Mouse (Mus musculus) megakaryocyte-erythroid progenitor cell, adult 5-6 weeks (primary cell): ENCODE measurements at regions not wholly inside any gene's neighbourhood (a gene's known extent, or its start where the extent isn't known, plus 50 kb on each side); places are given as distances from the start of the nearest gene placed in this dataset.

Experiments
- ATAC-seq: replicated peaks from 2 replicates; pipeline ENCODE4 v1.8.0; 2016; ENCODE audit warnings: mild to moderate bottlenecking, inconsistent platforms; ENCODE audit not compliant: severe bottlenecking, poor library complexity, low FRiP score, low TSS enrichment

DNA sequence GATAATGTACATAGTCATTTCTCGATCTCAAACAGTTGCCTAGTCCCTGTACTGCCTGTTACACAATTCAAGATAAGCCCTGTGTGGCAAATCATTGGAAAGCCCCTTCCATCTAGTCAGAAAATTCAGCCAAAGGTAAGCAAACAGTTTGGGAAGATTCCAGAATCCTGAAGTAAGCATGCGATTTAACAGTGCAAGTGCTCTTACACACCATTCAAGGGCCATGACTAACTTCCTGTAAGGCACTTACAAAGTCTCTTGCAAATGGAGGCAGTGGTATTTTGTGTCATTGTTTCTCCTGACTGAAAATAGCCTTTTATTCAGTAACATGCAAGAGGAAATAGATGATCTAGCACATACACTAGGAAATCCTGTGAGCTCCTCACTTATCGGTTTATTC lies 777.9 kb downstream of the Gsdmc2 start:
- ATAC-seq = no peak

DNA sequence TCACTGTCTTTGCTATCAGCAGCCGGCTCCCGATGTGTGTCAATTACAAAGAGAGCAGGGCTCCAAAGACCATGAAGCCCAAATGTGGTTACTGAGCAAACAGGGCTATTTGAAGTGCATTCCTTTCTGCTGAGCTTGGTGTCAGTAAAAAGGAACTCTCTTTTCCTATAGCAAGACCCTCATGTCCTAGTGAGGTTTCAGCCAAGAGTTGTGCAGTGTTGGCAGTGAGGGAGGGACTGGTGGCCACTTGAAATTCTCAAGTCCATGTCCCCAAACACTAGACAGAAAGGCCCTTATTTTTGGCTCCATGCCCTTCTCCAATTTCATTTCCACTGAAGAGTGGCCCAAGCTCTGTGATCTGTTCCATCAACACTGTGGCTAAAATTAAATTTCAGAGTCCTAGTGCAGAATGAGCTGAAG lies 778.9 kb downstream of the Gsdmc2 start:
- no peak for ATAC-seq

DNA sequence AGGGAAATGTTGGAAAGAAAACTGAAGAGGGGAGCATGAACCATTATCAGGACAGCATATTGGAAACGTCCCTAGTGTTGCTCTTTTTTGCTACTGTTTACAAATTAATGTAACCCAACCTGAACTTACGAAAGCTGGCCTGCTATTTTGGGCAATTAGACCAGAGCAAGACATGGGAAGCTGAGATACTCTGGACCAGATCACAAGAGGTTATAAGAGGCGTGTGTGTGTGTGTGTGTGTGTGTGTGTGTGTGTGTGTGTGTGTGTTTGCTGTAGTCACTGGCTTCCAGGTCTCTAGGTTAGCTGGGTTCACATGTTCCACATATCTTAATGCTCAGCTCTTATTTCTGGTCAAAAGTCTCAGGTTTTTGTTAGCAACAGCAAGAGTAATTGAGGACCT lies 783.1 kb downstream of the Gsdmc2 start:
- no peak for ATAC-seq

DNA sequence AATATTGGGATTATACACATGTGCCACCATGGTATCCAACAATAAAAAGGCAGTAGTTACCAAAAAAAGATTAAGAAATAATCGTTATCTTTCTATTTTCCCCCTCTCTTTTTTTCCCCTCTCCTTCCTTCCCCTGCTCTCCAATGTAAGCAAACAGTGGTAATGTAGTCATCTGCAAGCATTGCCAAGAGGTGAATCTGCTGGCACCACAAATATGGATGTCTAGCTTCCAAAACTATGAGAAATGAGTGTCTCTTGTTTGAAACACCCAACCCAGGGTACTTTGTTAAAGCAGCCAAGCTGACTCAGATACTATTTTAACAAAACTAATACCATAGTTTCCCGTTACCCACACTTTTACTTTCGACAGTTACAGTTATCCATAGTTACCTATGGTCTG lies 784.2 kb downstream of the Gsdmc2 start:
- ATAC-seq = no peak

DNA sequence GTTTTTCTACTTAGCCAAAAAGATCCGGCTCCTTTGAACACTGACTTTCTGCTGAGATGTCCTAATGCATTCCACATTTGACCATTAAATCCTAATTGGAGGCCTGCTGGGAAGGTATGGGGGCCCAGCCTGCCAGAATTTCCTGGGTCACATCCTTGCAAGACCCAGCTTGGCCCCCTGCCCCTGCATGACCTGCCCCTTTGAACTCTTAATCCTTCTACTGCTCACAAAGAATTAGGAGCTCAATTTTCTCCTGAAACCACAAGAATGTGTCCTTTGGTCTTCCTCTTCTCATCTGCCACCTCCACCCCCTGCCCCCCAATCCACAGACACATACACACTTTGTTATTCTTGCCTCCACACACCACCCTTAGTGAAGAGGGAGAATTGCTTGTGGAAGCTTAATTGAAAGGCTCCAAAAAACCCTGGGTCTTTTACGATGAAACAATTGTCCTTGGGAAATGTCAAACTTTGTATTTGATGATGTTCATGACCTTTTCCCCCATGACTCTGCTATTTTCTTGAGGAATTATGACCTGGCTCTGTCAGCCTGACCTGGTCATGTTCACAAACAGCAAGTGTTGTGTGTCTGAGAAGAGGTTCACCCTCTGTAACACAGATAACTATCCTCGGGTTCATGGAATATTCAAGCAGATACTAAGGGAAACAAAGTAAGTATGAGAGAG lies 792.3 kb downstream of the Gsdmc2 start:
- no peak for ATAC-seq

DNA sequence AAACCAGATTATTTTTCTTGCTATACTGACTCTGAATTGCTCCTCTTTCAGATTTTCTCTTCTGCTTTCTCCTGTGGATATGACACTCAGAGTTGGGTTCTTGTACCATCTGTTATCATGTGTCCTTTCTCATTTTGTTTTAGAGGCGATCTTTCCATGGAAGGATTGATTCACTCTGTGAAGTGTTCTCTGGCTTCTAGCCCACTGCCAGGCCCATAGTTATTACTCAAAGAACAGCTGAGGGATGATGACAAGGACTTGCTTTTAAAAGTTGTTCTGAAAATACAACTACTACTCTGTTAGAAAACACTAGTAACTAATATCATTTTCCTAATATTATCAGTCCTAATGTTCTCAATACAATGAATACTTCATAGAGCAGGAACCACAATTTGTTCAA lies 794.9 kb downstream of the Gsdmc2 start:
- no peak for ATAC-seq

DNA sequence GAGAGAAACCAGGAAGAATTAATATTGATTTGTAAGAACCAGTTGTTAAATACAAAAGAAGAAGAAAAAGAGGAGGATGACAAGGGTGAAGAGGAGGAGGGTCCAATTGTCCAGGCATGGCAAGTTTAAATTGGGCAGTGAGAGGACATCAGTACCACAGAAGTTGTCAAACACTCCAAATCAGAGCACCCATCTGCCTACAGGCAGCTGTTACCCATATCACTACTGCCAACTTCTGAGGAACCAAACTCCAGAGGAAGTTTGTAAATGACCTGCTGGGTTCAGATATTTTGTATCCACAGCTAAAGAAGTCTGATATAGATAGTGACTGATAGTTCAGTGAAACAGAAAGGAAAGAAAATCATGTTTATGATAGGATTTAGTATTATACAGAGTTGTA lies 802.6 kb downstream of the Gsdmc2 start:
- ATAC-seq = no peak

DNA sequence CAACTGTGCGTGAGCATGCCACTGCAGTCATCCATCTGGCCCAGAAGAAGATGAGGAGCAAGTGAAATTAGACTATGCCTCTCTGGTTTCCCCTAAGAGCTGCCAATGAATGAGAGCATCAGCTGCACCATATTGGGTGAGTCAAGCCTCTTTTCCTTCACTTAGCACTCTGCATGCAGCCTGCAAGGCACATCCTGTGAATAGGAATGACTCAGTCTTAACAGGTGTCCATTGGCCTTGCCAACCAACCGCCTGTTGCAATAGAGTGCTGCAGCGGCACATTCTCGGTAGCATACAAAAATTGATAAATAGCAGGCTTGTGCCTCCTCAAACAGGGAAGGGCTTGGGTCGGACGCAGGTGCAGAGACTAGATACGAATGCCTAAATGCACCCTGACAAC lies 808.7 kb downstream of the Gsdmc2 start:
- ATAC-seq = no peak

DNA sequence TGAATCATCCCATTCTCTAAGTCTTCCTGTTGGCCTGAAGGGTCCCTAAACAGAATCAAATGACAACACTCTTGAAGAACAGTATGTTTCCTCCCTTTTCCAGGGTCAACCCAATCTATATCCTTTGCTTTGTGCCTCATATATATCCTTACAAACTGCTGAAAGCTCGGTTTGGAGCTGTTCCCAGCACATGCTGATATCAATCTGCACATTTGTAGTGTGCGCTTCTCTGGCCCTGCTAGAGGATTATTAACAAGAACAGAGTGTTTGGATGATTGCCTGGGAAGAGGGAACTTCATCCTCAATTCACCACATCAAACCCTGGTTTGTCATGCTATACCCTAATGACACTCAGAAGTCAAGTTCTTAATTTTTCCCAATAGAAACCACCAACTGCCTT lies 824.2 kb downstream of the Gsdmc2 start:
- no peak for ATAC-seq

DNA sequence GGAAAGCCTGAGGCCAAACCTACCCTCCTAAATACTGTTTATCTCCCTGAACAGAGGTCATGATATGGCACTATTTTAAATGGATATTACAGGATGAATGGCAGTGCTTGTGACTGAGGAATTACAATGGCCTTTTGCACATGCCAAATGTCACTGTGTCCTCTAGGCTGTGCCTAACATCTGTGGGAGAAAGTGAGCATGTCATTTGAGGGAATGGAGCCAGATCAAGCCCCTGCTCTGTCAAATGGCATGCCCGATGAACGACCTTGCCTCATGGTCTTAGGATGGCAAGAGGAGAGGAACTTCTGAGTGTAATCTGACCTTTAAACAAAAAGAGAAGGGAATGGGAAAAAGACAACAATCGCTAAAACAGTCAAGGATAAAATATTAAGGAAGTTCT lies 827.0 kb downstream of the Gsdmc2 start:
- ATAC-seq = no peak

DNA sequence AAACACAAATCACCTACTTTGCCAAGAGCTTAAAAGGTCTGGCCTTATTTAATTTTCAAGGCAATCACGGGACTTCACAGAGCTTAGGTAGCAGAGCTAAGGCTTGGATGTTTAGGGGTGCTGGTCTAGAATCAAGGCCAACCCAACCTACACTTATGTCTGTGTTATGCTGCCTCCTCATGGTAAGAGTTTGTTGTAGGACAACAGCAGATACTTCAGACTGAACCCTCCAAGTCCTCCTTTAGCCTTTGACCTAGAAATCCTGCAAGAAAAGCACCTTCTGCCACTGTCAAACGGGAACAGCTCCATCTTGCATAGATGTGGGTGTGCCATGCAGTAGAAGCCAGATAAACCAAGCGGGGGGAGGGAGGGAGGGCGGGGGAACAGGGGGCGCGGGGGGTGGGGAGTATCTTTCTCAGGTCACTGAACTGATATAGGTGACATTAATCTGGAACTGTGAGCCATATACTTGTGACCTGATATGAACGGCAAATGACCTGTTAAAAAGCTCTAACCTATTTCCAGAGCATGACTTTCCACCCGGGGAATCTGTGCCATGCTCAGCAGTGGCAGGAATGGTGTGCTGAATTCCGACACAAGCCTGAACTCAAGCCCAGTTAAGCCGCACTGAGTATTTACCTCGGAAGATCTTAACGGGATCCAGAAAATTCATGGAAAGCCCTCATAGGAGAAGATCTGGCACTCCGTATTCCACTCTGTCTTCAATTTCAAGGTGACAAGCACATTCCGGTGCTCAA lies 838.3 kb downstream of the Gsdmc2 start:
- no peak for ATAC-seq

DNA sequence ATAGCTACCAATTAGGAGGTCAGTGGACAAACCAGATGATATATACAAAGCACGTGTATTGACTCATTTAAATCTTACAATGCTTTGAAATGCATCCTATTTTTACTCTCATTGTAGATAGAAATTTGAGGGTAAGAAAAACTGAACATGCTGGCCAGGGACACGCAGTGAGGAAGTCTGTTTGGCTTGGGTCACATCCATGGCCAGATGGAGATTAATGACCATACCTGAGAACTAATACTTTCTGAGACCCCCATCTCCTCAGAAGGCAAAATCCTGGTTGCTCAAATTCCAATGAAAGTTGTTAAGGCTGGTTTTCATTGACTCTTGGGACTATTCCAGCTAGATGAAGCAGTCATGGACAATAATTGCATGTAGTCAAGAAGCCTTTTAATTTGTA lies 850.3 kb downstream of the Gsdmc2 start:
- ATAC-seq = no peak

DNA sequence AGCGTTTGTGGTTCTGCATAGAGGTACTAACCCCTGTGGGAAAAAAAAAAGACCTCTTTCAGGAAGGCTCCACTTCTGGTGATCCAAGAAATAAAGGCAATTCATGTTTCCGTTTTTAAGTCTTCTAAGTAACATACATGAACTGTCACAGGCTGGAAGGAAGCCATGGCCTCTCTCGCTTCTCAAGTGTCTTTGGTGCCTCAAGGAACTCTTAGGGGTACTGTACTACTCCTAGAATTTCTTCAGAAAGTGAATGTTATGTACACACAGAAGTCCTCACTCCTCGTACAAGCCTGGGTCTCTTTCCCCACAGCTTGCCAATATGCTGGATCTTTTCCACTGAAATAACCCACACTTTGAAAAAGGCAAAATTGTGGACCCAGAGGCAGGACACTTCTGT lies 858.1 kb downstream of the Gsdmc2 start:
- ATAC-seq = no peak

DNA sequence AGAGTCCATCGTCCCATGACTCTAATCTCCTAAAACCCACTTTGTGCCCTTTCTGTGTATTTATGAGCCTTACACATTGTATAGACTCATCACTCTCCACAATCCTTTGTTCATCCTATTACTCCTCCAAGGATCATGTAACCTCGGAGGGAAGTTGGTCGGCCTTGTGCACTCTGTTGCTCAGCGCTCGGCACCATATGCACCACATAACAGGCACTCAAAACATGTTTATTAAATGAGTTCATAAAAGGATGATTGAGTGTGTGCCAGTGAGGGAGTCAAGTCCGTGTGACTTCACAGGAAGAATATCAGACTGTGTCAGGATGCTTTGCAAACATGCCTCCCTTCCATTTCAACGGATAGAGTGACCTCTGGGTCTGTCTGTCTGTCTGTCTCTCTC lies 858.8 kb downstream of the Gsdmc2 start:
- ATAC-seq = no peak

DNA sequence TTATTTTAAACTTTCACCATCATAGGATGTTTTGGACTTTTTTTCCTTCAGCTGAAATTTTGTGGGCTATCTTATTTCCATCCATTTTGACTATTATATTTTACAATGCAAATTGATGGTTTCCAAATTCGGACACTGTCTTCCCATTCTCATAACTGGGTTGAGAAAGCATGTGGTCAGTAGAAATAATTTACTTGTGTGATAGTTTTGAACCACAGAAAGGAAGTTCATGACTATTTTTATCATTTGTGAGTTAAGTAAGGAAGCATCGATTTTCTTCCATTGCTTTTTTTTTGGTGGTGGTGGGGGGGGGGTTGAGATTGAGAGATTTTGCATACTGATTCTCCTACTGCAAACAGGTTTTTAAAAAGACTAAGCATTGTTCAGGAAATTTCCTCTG lies 874.4 kb downstream of the Gsdmc2 start:
- no peak for ATAC-seq

DNA sequence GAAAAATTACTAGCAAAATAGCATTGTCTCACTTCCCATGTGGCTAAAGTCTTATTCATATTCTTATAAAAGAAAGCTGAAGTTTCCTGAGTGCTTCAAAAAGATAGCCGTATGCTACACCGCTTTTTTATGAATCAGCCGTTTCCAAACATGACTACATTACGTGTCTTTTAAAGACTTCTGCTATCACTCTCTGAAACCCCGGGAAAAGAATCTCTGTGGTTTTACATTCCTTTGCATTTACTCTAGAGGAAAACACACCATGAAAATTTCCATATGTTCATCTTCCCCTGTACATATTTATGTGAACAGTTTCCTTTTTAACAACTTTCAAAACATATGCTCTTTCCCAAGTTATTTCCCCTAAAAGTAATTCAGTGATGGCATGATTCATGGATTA lies 882.3 kb downstream of the Gsdmc2 start:
- ATAC-seq = no peak

DNA sequence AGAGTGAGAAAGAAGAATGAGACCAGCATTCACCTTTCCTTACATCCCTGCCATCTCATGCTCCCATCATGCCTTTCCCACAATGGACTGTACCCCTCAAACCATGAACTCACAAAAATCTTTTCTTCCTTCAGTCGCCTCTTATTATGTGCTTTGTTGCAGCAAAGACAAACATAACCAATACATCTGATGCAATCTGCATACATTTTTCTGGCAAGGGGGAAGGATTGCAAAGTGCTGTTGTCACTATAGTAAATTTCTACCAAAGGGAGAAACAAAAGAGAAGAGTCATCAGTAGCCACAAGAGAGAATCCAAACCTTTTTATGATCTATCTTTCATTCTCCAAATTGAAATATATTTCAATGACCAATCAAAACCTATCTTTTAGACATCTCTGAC lies 884.4 kb downstream of the Gsdmc2 start:
- no peak for ATAC-seq

DNA sequence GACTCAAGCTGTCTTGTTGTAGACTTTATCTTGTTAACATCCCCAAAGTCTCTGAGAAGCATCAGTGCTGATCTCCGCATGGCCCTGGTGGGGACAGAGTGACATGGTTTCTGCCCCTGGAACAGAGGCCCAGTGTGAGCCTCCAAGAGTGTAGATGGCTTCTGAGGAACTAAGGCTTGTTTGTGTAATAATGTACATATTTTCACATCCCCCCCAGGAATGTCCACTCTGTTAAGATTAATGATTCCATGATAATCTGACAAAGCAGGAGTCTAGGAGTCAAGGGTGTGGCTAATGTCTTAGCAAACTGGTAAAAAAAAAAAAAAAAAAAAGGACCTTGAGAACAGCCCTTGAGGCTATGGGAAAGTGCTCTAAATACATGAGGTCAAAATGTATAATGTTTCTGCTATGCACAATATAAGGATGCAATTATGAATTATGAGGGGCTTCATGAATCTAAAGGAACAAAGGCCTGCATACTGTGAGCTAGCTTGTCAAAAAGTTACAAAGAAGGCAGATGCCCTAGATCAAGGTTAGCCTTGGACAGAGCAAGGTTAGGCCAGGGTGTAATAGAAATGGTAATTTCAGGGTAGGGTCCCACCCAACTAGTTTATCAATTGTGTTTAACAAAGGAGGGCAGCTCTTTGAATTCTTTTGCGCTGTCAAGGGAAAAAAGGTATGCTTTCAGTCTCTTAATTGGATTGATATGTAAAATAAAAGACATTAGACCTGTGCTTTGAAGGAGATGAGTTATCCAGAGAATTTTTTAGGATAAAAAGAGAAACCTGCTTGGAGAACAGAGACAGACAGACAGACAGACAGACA lies 886.3 kb downstream of the Gsdmc2 start:
- no peak for ATAC-seq

DNA sequence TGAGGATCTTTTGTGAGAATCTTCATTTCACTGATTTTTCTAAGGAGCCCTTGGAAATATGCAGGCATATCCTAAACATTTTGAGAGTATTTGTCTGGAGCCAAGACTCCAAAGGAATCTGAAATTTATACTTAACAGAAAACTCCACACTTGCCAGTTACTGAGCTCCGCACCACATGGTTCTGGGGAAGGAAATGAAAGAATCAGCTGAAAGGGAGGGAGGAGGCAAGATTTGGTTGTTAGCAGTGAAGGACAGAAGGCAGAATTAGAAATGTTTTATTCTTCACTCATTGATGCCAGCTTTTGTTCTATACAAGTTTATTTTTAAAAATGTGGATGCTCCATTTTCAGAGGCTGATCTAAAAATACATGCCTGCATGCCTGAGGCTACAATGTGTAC lies 890.1 kb downstream of the Gsdmc2 start:
- no peak for ATAC-seq

DNA sequence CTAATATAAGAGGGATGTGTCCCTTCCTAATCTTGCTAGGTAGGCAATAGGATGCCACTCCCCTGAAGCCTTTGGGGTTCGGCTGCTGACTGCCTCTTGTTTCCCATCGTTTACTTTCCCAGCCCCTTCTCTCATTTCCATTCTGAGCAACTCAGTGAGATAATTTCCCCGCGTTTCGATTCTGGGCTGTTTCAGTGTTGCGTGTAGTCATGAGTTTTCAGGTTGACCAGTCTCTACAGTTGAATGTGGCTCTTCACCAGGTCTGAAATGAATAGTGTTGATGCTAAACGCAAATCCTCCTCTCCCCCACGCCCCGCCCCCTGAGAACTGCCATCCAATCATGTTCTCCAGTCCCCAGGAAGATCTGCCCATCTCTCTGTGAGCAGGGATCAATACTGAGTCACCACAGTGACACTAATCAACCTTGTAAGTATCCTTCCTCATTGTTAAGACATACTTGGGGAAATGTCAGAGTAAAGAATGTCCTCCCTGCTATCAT lies 890.6 kb downstream of the Gsdmc2 start:
- ATAC-seq = no peak
